Mouse (Mus musculus) myocyte (in vitro differentiated cells): Measurements from ENCODE around the gene Fndc3b.

Experiments used
- MYOD1 ChIP-seq, 3 experiments: IDR thresholded peaks; one replicate each; pipeline ENCODE4 v1.6.1; 2011; ENCODE audit warnings: control low read depth in 2 of 3, low read depth in 2 of 3, mild to moderate bottlenecking in 2 of 3, moderate library complexity in 1 of 3; ENCODE audit not compliant: insufficient read length in 2 of 3, control insufficient read depth in 1 of 3
- MYOG ChIP-seq, 3 experiments: IDR thresholded peaks; one replicate each; pipeline ENCODE4 v1.6.1; 2011; ENCODE audit warnings: control low read depth in 2 of 3, low read depth in 2 of 3, mild to moderate bottlenecking in 2 of 3; ENCODE audit not compliant: insufficient read length in 2 of 3, control insufficient read depth in 1 of 3, insufficient read depth in 1 of 3
- POLR2A ChIP-seq: IDR thresholded peaks from one replicate; pipeline ENCODE4 v1.6.1; 2011; ENCODE audit warnings: low read depth, mild to moderate bottlenecking, control low read depth, moderate library complexity; ENCODE audit not compliant: insufficient read length
- POLR2AphosphoS2 ChIP-seq: IDR thresholded peaks from one replicate; pipeline ENCODE4 v1.6.1; 2011; ENCODE audit warnings: low read depth, control low read depth; ENCODE audit not compliant: insufficient read length
- REST ChIP-seq: IDR thresholded peaks from one replicate; pipeline ENCODE4 v1.6.1; 2011; ENCODE audit warnings: mild to moderate bottlenecking, control low read depth, moderate library complexity; ENCODE audit not compliant: insufficient read depth, insufficient read length

- no peak for TF ChIP-seq MYOG (IDR thresholded peaks at IDR 0.05; ENCODE audit: control insufficient read depth in 1 of 3, insufficient read depth in 1 of 3, insufficient read length in 2 of 3, low read depth in 2 of 3)
- TF ChIP-seq POLR2A = no peak
- TF ChIP-seq POLR2AphosphoS2 = no peak
- no peak for TF ChIP-seq REST
- TF ChIP-seq MYOD1 (IDR thresholded peaks at IDR 0.05; ENCODE audit: control insufficient read depth in 1 of 3, insufficient read length in 2 of 3, low read depth in 2 of 3) = no peak
These were observed 136.9 kb downstream of the Fndc3b start for GRCm38 (mm10) chr3:27574241-27574640.
